Mouse (Mus musculus): ENCODE data around the gene Vars2. TPM values are rescaled to one million over a fixed set of nuclear protein-coding genes. Genes with fewer than 3 reads are reported as not detected.

Vars2 gene
- total and polyA plus RNA-seq, 3 experiments: 14.0 to 30.3 (median 23.0) TPM

DNA sequence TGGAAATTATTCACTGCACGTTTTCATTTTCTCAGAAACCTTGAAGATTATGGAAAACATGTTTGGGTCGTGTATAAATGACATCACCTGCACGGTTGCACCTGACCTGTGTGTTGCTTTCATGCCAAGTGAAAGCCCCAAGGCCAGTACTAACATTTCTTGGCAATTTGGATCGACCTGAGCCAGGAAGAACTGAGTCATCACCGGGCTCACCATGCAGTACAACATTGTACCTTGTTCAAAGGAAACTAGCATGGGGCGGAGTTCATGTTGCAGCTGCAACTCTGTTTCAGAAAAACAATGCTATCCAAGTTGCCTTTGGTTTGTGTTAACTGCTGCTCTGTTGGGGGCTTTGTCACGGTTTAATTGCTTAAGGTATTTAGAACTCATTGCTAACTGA is 40.5 kb upstream of the Vars2 start:
- Histone ChIP-seq H3K4me3 (replicated peaks in 1 of 3; ENCODE audit: low read depth in 2 of 3, low read length in 2 of 3, poor library complexity in 1 of 3) (no peak overlapping the region), H3K27ac (ENCODE audit: insufficient read depth, low read depth) (no peak overlapping the region), H3K79me2 (replicated peaks; ENCODE audit: control insufficient read depth, extremely low read depth, insufficient read depth, poor library complexity, severe bottlenecking) (no peaks in the 10 kb centered on the region), H3K4me1 (ENCODE audit: control insufficient read depth in 1 of 2, insufficient read depth in 2 of 2) (peaks cover 3 to 21% of the 10 kb centered on the region in 2 experiments; a peak in 2 of 4 replicates), H3K9me3 (replicated peaks; ENCODE audit: low read length) (no peaks in the 10 kb centered on the region), H3K27me3 (replicated peaks) (peaks cover 31% of the 10 kb centered on the region), H3K4me2 (ENCODE audit: insufficient read depth, low read depth, poor library complexity, severe bottlenecking) (no peak overlapping the region), H3K9ac (ENCODE audit: insufficient read depth, low read depth) (no peak overlapping the region), H3K36me3 (replicated peaks in 1 of 2; ENCODE audit: control insufficient read depth in 1 of 2, insufficient read depth in 1 of 2, low read length in 1 of 2) (no peaks in the 10 kb centered on the region)
- peak; percentile 19 for DNase-seq (ENCODE audit: extremely low read depth)
- in situ Hi-C loops (cut with MboI; ENCODE audit: low pct_ligation_motif_present, low pct_unique_long_range_greater_than_20kb, low sequenced_read_pairs) (no loop called here), dilution Hi-C loops (cut with MboI; ENCODE audit: extremely low pct_ligation_motif_present, extremely low pct_unique_long_range_greater_than_20kb, low sequenced_read_pairs) (no loop called here)
- TF ChIP-seq ZMIZ1 (IDR thresholded peaks at IDR 0.05; ENCODE audit: low read depth, low read length) (no peak), JUND (conservative IDR thresholded peaks at IDR 0.05; ENCODE audit: low read depth, low read length) (peak; percentile 75), MAX (IDR thresholded peaks at IDR 0.05; ENCODE audit: low read length) (no peak), USF2 (conservative IDR thresholded peaks at IDR 0.05; ENCODE audit: low read depth, low read length) (no peak), JUN (IDR thresholded peaks at IDR 0.05; ENCODE audit: insufficient read depth, low read depth, low read length) (peak; percentile 38; the same call in 1 of the 2 replicates), PAX5 (IDR thresholded peaks at IDR 0.05; ENCODE audit: low read length) (no peak), GABPA (IDR thresholded peaks at IDR 0.05; ENCODE audit: insufficient replicate concordance, low read depth, low read length) (no peak), CHD2 (IDR thresholded peaks at IDR 0.05; ENCODE audit: low read length) (no peak), NRF1 (IDR thresholded peaks at IDR 0.05; ENCODE audit: low read depth, low read length) (no peak), MYC (IDR thresholded peaks at IDR 0.05; ENCODE audit: low read depth, low read length) (no peak), MAZ (IDR thresholded peaks at IDR 0.05; ENCODE audit: low read depth, low read length) (no peak), SMC3 (IDR thresholded peaks at IDR 0.05; ENCODE audit: low read depth, low read length) (no peak), RAD21 (IDR thresholded peaks at IDR 0.05; ENCODE audit: low read depth, low read length) (no peak), USF1 (IDR thresholded peaks at IDR 0.05; ENCODE audit: low read depth, low read length) (no peak), BHLHE40 (IDR thresholded peaks at IDR 0.05; ENCODE audit: low read depth, low read length) (peak; percentile 94), KAT2A (IDR thresholded peaks at IDR 0.05; ENCODE audit: insufficient replicate concordance, low read length) (no peak), IRF4 (IDR thresholded peaks at IDR 0.05; ENCODE audit: low read depth, low read length) (0 out of 2 replicates have a peak, but pooled peaks have one; percentile 16), MXI1 (IDR thresholded peaks at IDR 0.05; ENCODE audit: low read depth, low read length) (no peak), E2F4 (IDR thresholded peaks at IDR 0.05; ENCODE audit: insufficient replicate concordance, low read depth, low read length) (no peak), SIN3A (IDR thresholded peaks at IDR 0.05; ENCODE audit: low read length) (no peak), POLR2A (IDR thresholded peaks at IDR 0.05; ENCODE audit: low read depth, low read length) (no peak), ZKSCAN1 (IDR thresholded peaks at IDR 0.05; ENCODE audit: borderline replicate concordance, low read depth, low read length) (no peak), EP300 (IDR thresholded peaks at IDR 0.05; ENCODE audit: low read length) (0 out of 2 replicates have a peak, but pooled peaks have one; percentile 12), ELF1 (IDR thresholded peaks at IDR 0.05; ENCODE audit: low read depth, low read length) (no peak), ZC3H11A (IDR thresholded peaks at IDR 0.05; ENCODE audit: low read depth, low read length) (no peak), CTCF (conservative IDR thresholded peaks at IDR 0.05 in 1 of 2, IDR thresholded peaks at IDR 0.05 in 1 of 2; ENCODE audit: low read depth in 2 of 2, low read length in 2 of 2) (no peak), ETS1 (conservative IDR thresholded peaks at IDR 0.05; ENCODE audit: low read depth, low read length) (peak; percentile 51; the same call in 1 of the 2 replicates), RCOR1 (conservative IDR thresholded peaks at IDR 0.05; ENCODE audit: low read depth, low read length) (no peak), MEF2A (IDR thresholded peaks at IDR 0.05; ENCODE audit: borderline replicate concordance, low read depth, low read length) (no peak), POLR2AphosphoS2 (IDR thresholded peaks at IDR 0.05; ENCODE audit: low read depth, low read length) (no peak), TCF12 (IDR thresholded peaks at IDR 0.05; ENCODE audit: low read depth, low read length) (no peak), NELFE (IDR thresholded peaks at IDR 0.05; ENCODE audit: low read depth, low read length) (no peak), ZNF384 (IDR thresholded peaks at IDR 0.05; ENCODE audit: low read depth, low read length) (no peak), HCFC1 (IDR thresholded peaks at IDR 0.05; ENCODE audit: low read depth, low read length) (no peak), TBP (conservative IDR thresholded peaks at IDR 0.05; ENCODE audit: low read depth, low read length) (no peak), UBTF (IDR thresholded peaks at IDR 0.05; ENCODE audit: low read depth, low read length) (no peak)
